Mouse (Mus musculus): ENCODE measurements around the gene D430041D05Rik. TPM values are rescaled to one million over a fixed set of nuclear protein-coding genes. Genes with fewer than 3 reads are reported as not detected.
"Not testable (repeated sequence)": the region's sequence is repeated elsewhere in the genome, so short reads cannot be mapped to it uniquely, and the experiment has no call there.

D430041D05Rik gene
- total RNA-seq, 2 experiments from 2014 or later, result 110 TPM

- no peak for DNase-seq
- intact Hi-C loops (cut with DNase I), result no loop called here
Measured at GRCm38 (mm10) chr2:104128803-104129531, 281.8 kb downstream of the D430041D05Rik start.

GRCm38 (mm10) chr2:104124071-104124470 is 286.7 kb downstream of the D430041D05Rik start:
- intact Hi-C loops (cut with DNase I), result no loop called here
- no peak for DNase-seq

GRCm38 (mm10) chr2:104123540-104123939 is 287.3 kb downstream of the D430041D05Rik start:
- DNase-seq, result no peak
- intact Hi-C loops (cut with DNase I), result no loop called here

- DNase-seq, result peak; percentile 89
- intact Hi-C loops (cut with DNase I), result no loop called here
Measured at GRCm38 (mm10) chr2:104122505-104123378, 288.1 kb downstream of the D430041D05Rik start, which contains the start of gene A930018P22Rik. Gene A930018P22Rik (plus strand): TSS chr2:104122769.

- intact Hi-C loops (cut with DNase I), result no loop called here
- DNase-seq, result no peak
Measured at GRCm38 (mm10) chr2:104121681-104122504, 288.9 kb downstream of the D430041D05Rik start.

GRCm38 (mm10) chr2:104120312-104120711 is 290.5 kb downstream of the D430041D05Rik start:
- no peak for DNase-seq
- intact Hi-C loops (cut with DNase I), result no loop called here

- DNase-seq, result no peak
- intact Hi-C loops (cut with DNase I), result loop anchor here (2.0 kb wide), 1 partner anchor 36 kb away; no protein-coding TSS in a partner anchor
Measured at GRCm38 (mm10) chr2:104119097-104119496, 291.7 kb downstream of the D430041D05Rik start.

- intact Hi-C loops (cut with DNase I); DNase-seq: not testable (repeated sequence)
Measured at GRCm38 (mm10) chr2:104117173-104117572, 293.6 kb downstream of the D430041D05Rik start.

GRCm38 (mm10) chr2:104114898-104115297 is 295.9 kb downstream of the D430041D05Rik start:
- no peak for DNase-seq
- intact Hi-C loops (cut with DNase I), result no loop called here

GRCm38 (mm10) chr2:104113563-104113962 is 297.2 kb downstream of the D430041D05Rik start:
- DNase-seq; intact Hi-C loops (cut with DNase I): not testable (repeated sequence)

GRCm38 (mm10) chr2:104111170-104111797 is 299.5 kb downstream of the D430041D05Rik start:
- DNase-seq; intact Hi-C loops (cut with DNase I): not testable (repeated sequence)

GRCm38 (mm10) chr2:104110031-104110430 is 300.8 kb downstream of the D430041D05Rik start:
- no peak for DNase-seq
- intact Hi-C loops (cut with DNase I), result no loop called here

- DNase-seq, result no peak
- intact Hi-C loops (cut with DNase I), result no loop called here
Measured at GRCm38 (mm10) chr2:104109528-104109927, 301.3 kb downstream of the D430041D05Rik start.

- DNase-seq; intact Hi-C loops (cut with DNase I): not testable (repeated sequence)
Measured at GRCm38 (mm10) chr2:104109021-104109420, 301.8 kb downstream of the D430041D05Rik start.

GRCm38 (mm10) chr2:104104800-104105199 is 306.0 kb downstream of the D430041D05Rik start:
- intact Hi-C loops (cut with DNase I), result no loop called here
- no peak for DNase-seq

GRCm38 (mm10) chr2:104099946-104100345 is 310.9 kb downstream of the D430041D05Rik start:
- intact Hi-C loops (cut with DNase I), result no loop called here

GRCm38 (mm10) chr2:104099231-104099585 is 311.6 kb downstream of the D430041D05Rik start:
- intact Hi-C loops (cut with DNase I), result no loop called here
- DNase-seq, result no peak

More at GRCm38 (mm10) chr2:104099946-104100345, 310.9 kb downstream of the D430041D05Rik start:
- DNase-seq, result no peak

- intact Hi-C loops (cut with DNase I), result no loop called here
- DNase-seq, result no peak
Measured at GRCm38 (mm10) chr2:104098529-104099230, 312.1 kb downstream of the D430041D05Rik start.

GRCm38 (mm10) chr2:104097396-104097795 is 313.4 kb downstream of the D430041D05Rik start:
- intact Hi-C loops (cut with DNase I); DNase-seq: not testable (repeated sequence)

All from left cerebral cortex, postnatal 4 days (tissue).